ENCODE assay signal across 8 mouse cellular contexts in the genomic region with DNA sequence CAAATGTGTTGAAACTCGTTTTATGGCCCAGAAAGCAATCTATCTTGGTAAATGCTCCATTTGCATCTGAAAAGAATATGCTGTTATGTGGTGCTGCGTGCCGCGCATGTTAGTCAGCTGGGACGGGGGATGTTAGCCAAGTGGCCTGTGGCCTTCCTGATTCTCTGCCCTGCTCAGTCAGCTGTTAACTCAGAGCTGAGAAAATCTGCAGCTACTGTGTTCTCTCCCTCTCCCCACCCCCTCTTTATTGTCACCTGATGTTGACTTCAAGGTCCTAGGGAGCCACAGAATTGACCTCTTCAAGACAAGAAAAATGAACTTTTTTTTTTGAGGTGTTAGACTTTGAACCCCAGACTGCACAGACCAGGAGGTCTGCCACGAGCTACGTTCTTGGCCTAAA. TPM values are rescaled to one million over a fixed set of nuclear protein-coding genes. Genes with fewer than 3 reads are reported as not detected.
DNase-seq lines count a peak whose midpoint lies in the region; TF ChIP-seq lines count a peak whose summit lies in the region.

No protein-coding gene starts in this region.

- TF ChIP-seq POLR2A in spleen, adult 2 months (IDR thresholded peaks at IDR 0.05; ENCODE audit: low read depth, low read length) = no peak

- no peaks in the 10 kb centered on the region for H3K36me3 ChIP-seq in spleen, adult 2 months (ENCODE audit: control insufficient read depth, insufficient read depth, low read length)

- WGBS in spleen, adult 2 months = 81% methylated on average over 7 of the region's 7 CpGs

- peak; percentile 19 to 44 for DNase-seq in heart, postnatal 14 days
- DNase-seq in heart, adult 8-10 months (ENCODE audit: low spot score) = no peak
- DNase-seq in spleen, adult 2 months (ENCODE audit: low read depth in 1 of 2, low spot score in 2 of 2) = no peak
- DNase-seq in spleen, postnatal 10 days (ENCODE audit: low spot score in 2 of 2) = no peak
- DNase-seq in kidney, adult 8-10 months = peak; percentile 90 to 94
- DNase-seq in right cerebral cortex, postnatal 4 days = peak; percentile 32
- no peak for DNase-seq in adrenal gland, postnatal 4 days (ENCODE audit: low spot score in 2 of 2)
- DNase-seq in adipocyte (ENCODE audit: low spot score) = no peak

- no peaks in the 10 kb centered on the region for H3K4me1 ChIP-seq in spleen, adult 2 months (ENCODE audit: control insufficient read depth, insufficient read depth, insufficient read length)

- intact Hi-C loops in heart, postnatal 14 days (cut with DNase I) = no loop called here

- H3K27ac ChIP-seq in spleen, adult 2 months (ENCODE audit: insufficient read depth, low read length) = peak overlapping the region; percentile 35; the same call in 1 of the 2 replicates

- H3K4me3 ChIP-seq in spleen, adult 2 months (ENCODE audit: extremely low read depth, insufficient read depth, insufficient read length) = no peak overlapping the region

- TF ChIP-seq CTCF in spleen, adult 2 months (IDR thresholded peaks at IDR 0.05; ENCODE audit: extremely low read depth, insufficient read depth, insufficient read length, insufficient replicate concordance) = no peak

- H3K27me3 ChIP-seq in spleen, adult 2 months (ENCODE audit: control insufficient read depth, insufficient read depth, low read length) = no peaks in the 10 kb centered on the region

RNA-seq across cellular contexts. Expression of gene Scand1, which starts 43.5 kb away (rescaled TPM):
- 10 to 100 TPM; 78.8 to 79.7 TPM for total RNA-seq in heart, postnatal 14 days (2021)
- 10 to 100 TPM; 73.0 to 84.3 (median 79.6) TPM for total RNA-seq in heart, adult 8-10 months (2022)
- 167 and 366 TPM in 2 replicates for polyA plus RNA-seq in spleen, adult 2 months (2012; rRNA removed)
- 100 to 1,000 TPM; 107 to 119 TPM for total RNA-seq in adrenal gland, postnatal 4 days (2021)

RNA-seq across cellular contexts. Expression of gene Cnbd2, which starts 43.9 kb away (rescaled TPM):
- 1 to 10 TPM in 1 of 2 experiments, under 1 TPM in 1; 0.91 to 1.5 TPM for total RNA-seq in heart, postnatal 14 days (2021)
- 1 to 10 TPM in 1 of 4 experiments, under 1 TPM in 3; 0.60 to 1.1 (median 0.81) TPM for total RNA-seq in heart, adult 8-10 months (2022)
- polyA plus RNA-seq in spleen, adult 2 months (2012; rRNA removed) = 2.0 and 2.2 TPM in 2 replicates
- total RNA-seq in adrenal gland, postnatal 4 days (2021) = 1 to 10 TPM; 1.6 to 2.4 TPM

Comparison
In these comparisons a context has a peak if more than half of its experiments do, and no peak if none do; other contexts are left out.
1. DNase-seq: peak in heart, postnatal 14 days (2 of 2), kidney, adult 8-10 months (2 of 2) and right cerebral cortex, postnatal 4 days (single experiment); none in heart, adult 8-10 months (single experiment), spleen, adult 2 months (0 of 2), spleen, postnatal 10 days (0 of 2), adrenal gland, postnatal 4 days (0 of 2) and adipocyte (single experiment).